Mouse (Mus musculus): Measurements from ENCODE around the gene Sys1.

DNA sequence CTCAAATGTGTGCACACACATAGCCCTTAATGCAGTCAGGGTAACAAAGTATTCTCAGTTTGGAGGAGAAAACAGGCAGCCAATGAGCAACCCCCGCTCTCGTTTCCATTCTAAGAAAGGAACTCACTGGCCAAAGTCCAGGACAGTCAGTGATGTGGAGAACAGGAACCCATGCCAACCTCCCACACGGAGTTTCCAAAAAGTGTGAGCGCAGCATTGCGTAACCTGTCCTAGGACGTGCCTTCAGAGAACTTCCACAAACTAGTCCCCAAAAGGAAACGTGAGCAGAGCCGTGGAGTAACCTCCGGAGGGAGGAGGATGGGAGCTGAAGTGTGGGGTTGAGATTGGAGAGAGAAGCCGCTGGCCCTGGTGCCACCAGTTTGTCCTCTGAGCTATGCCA lies 1.9 kb upstream of the Sys1 start:
- no peak for TF ChIP-seq CTCF (IDR thresholded peaks at IDR 0.05; ENCODE audit: low read depth)
- no peak for TF ChIP-seq EP300 (optimal IDR thresholded peaks at IDR 0.05)
